Mouse (Mus musculus): ENCODE measurements at regions not wholly inside any gene's neighbourhood (a gene's known extent, or its start where the extent isn't known, plus 50 kb on each side); places are given as distances from the start of the nearest gene placed in this dataset.

- DNase-seq (ENCODE audit: extremely low read depth, low read depth) = no peak
Measured at GRCm38 (mm10) chr10:111867102-111867501, 105.4 kb upstream of the Krr1 start.

GRCm38 (mm10) chr10:111867538-111867937, 104.9 kb upstream of the Krr1 start:
- DNase-seq (ENCODE audit: extremely low read depth, low read depth) = no peak

- no peak for DNase-seq (ENCODE audit: extremely low read depth, low read depth)
Measured at GRCm38 (mm10) chr10:111880354-111880753, 92.1 kb upstream of the Krr1 start.

DNA sequence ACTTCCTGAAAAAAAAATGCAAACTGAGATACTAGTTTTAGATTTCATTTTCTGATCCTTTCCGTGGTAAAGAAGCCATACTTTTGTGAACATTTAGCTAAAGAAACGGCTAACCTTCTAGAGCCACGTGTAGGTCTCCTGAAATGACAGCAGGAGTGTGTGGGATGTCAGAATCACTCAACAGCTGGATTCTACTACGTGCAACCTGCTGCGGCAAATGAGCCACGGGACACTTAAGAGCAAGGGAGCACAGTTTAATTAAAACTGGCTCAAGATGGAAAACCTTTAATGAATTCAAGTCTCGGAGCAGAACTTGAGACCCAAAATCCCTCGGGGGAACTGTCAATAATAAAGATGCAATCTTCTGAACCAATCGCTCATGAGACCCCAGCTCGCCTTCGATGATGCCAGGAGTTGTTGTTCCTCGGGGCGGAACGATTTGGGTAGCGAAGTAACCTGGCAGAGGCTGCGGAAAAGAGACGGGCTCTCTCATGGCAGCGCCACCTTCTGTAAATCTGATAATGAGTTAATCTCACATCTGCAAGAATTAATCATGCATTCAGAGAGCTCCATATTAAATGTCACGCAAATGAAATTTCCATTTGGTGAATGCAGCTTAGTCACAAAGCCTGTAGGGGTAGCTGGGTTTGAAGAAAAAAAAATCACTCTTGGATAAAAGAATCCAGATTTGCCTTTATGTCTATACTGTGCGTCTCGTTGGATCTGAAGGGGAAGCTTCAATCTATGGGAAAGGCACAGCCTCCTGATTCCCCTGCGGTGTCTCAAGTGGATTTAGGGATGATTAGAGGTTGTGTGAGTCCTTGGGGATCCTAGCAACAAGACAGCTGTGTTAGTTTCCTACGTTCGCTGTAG, 90.9 kb upstream of the Krr1 start:
- DNase-seq (ENCODE audit: extremely low read depth, low read depth) = no peak

- DNase-seq (ENCODE audit: extremely low read depth, low read depth) = no peak
Measured at GRCm38 (mm10) chr10:111882521-111882920, 89.9 kb upstream of the Krr1 start.

DNA sequence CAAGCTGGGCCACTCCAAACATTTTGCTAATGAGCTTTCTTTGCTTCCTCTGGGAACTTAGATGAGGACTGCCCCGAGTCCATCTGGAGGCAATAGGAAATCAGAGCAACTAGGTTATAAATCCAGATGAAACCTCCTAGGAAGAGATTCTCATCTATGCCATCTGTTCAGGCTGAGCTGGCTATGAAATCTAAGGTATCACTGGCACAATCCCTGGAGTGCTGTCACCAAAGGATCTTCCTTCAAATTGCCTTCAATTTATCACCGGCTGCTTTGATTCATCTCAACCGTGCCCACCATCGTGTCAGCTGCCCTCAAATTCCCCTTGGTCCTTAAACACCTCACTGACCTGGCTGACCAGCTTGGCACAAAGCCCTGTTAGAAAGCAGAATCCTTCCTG, 87.8 kb upstream of the Krr1 start:
- DNase-seq (ENCODE audit: extremely low read depth, low read depth) = no peak

- no peak for DNase-seq (ENCODE audit: extremely low read depth, low read depth)
Measured at GRCm38 (mm10) chr10:111889111-111889510, 83.4 kb upstream of the Krr1 start.

GRCm38 (mm10) chr10:111893489-111893888, 79.0 kb upstream of the Krr1 start:
- no peak for DNase-seq (ENCODE audit: extremely low read depth, low read depth)

DNA sequence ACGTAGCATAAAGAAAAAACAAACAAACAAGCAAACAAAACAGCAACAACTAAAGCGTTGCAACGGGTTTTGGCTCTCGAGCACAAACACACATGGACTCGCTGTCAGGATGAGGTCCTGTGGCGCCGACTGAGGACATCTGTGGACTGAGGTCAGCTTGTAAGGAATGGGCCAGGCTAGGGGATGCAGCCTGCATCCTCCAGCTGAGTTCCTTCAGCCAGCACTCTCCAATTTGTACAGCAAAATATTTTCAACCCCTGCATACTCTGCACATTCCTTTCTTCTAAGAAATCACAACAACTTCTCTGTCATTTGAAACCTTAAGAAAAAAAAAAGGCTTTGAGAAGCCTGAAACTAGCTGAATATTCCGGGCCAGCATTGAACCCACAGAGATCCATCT, 78.5 kb upstream of the Krr1 start:
- no peak for DNase-seq (ENCODE audit: extremely low read depth, low read depth)

DNA sequence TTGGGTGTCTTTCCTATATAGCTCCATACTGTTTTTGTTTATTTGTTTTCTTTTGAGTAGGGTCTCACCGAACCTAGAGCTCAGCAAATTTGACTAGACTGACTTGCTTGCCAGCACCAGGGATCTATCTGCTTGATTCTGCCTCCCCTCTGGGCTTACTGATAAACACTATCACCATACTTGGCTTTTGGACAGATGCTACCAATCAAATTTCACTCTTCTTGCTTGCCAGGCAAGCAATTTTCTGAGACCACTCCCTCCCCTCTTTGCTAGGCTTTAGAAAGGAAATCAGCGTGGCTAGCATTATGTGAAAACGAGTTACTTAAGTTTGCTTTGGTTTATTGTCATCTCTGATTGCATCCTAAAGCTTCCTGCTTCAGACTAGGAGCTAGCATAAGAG, 75.1 kb upstream of the Krr1 start:
- no peak for DNase-seq (ENCODE audit: extremely low read depth, low read depth)

DNA sequence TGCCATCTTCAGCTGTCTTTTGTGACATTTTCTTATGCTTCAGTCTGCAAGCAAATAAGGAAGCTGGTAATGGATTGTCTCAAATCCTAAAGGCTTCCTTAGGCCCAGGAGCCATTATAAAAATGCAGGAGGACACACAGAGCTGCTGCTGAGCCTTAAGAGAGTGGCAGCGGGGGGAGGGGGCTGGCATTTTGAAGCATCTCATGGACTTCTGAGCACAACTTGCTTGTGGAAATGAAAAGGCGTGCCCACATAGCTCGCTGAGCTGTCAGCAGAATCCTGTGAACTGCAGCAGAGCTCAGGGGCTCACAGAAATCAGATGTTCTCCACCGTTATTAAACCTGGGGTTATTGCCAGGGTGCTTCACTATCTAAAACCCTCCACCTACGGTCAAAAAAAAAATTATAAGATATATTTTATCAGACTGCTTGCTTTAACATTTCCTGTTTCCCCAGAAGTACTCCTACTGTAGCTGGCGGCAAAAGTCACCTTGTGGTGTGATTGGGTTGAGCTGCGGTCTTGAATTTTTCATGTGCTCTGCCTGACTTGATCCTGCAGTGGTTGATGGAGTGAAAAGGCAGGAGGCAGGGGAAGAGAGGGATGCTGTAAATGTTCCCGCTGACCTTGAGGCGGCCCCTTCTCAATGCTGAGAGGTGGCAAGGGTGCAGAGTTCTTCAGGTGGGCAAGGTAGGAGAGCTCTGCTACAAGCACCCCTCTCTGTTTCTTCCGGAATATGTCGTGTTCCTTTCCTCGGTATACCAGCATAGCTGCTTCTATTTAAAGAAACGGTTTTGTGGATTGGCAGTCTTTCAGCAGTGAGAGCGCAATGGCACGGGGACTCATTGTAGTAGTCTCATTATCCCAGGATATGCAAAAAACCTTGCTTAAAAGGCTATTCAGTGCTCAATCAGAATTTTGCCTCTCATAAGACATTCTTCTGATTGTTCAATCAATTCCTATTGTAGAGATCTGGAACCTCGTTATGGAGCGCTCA, 71.4 kb upstream of the Krr1 start:
- no peak for DNase-seq (ENCODE audit: extremely low read depth, low read depth)

GRCm38 (mm10) chr10:111903956-111904355, 68.5 kb upstream of the Krr1 start:
- no peak for DNase-seq (ENCODE audit: extremely low read depth, low read depth)

GRCm38 (mm10) chr10:111907836-111908235, 64.6 kb upstream of the Krr1 start:
- no peak for DNase-seq (ENCODE audit: extremely low read depth, low read depth)

DNA sequence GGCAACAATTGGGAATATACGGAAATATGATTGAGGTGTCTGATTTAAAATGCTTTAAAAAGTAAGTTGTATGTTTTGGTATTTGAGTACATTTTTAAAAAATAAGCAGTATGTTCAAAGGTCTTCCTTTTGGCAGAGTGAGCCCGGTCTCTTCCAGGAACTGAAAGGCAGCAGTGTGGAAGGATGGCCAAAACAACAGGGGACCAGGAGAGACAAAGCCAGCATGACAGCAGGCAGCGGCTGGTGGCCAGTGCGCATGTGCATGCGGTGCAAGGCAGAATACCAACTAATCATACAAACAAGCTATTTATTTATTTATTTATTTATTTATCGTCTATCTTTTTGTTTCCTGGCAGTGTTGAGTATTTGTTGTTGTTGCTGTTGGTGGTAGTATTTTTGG, 59.9 kb upstream of the Krr1 start:
- DNase-seq (ENCODE audit: extremely low read depth, low read depth) = no peak

GRCm38 (mm10) chr10:111913066-111913785, 59.2 kb upstream of the Krr1 start:
- DNase-seq (ENCODE audit: extremely low read depth, low read depth) = no peak

DNA sequence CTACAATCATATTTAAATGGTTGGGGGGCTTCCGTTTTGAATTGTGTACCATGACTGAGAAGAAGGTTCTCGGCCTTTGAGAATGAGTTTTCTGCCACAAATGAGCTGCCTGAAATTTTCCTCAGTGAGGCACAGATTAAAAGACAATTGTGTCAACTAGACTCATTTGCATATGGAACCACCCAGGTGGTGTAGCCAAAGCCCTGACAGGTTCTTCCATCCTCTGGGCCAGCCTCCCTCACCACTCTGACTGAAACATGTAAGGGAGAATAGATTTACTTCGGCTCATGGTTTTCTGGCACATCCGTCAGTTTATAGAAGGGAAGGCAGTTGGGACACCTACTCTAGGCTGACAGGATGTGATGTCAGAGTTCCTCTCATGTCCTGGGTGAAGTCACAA, 58.2 kb upstream of the Krr1 start:
- DNase-seq (ENCODE audit: extremely low read depth, low read depth) = no peak

DNA sequence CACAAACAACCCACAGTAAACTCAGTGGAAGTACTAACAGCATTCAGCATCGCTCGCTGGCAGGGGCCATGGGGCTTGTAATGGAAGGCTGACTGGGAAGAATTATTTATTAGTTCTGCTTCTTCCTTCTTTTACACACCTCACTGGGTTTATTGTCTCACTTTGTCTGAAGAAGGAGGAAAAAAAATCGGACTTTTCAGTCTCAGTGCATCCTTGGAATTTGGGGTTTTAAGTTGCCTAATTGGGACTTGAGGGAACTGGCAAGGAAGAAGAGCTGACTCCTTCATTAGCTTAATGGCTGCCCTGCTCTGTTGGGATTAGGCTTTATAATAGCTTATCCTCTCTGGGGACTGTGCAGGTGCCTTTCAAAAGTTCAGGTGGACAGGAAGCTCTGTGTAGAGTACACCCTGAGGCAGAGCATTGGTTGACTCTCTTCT, 54.4 kb upstream of the Krr1 start:
- DNase-seq (ENCODE audit: extremely low read depth, low read depth) = no peak

- peak; percentile 80 for DNase-seq (ENCODE audit: extremely low read depth, low read depth)
Measured at GRCm38 (mm10) chr10:111919475-111919874, 53.0 kb upstream of the Krr1 start.

DNA sequence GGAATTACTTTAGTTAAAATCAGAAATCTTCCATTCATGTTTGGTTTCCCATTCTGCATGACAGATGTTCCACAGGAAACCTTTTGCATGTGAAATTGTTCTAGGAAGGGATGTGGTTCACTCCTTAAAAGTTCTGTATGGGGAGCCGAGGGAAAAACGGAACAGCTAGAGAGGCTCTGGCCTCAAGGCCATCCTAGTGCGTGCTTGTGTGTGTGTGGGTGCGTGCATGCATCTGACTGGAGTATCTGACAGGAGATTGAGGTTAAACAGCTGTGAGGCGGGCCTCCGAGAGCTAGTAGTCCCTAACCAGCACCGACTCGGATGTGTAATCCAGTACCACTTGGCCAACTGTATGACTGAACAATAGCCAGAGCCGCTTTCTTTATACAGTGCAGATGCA, 51.0 kb upstream of the Krr1 start:
- no peak for DNase-seq (ENCODE audit: extremely low read depth, low read depth)
